Mouse (Mus musculus): ENCODE measurements around the gene March6.

Gene March6

GRCm38 (mm10) chr15:31511406-31511771, 19.5 kb downstream of the March6 start:
- DNase-seq (ENCODE audit: low spot score): no peak

- DNase-seq (ENCODE audit: low spot score): no peak
Measured at GRCm38 (mm10) chr15:31510477-31511405, 20.1 kb downstream of the March6 start.

GRCm38 (mm10) chr15:31505082-31505481, 25.8 kb downstream of the March6 start:
- DNase-seq (ENCODE audit: low spot score): no peak

GRCm38 (mm10) chr15:31503447-31503846, 27.4 kb downstream of the March6 start:
- no peak for DNase-seq (ENCODE audit: low spot score)

GRCm38 (mm10) chr15:31502996-31503395, 27.9 kb downstream of the March6 start:
- no peak for DNase-seq (ENCODE audit: low spot score)

GRCm38 (mm10) chr15:31502313-31502712, 28.5 kb downstream of the March6 start:
- DNase-seq (ENCODE audit: low spot score): no peak

GRCm38 (mm10) chr15:31494803-31495202, 36.0 kb downstream of the March6 start:
- DNase-seq (ENCODE audit: low spot score): no peak

- no peak for DNase-seq (ENCODE audit: low spot score)
Measured at GRCm38 (mm10) chr15:31494310-31494709, 36.5 kb downstream of the March6 start.

GRCm38 (mm10) chr15:31487407-31487806, 43.4 kb downstream of the March6 start:
- DNase-seq (ENCODE audit: low spot score): no peak

GRCm38 (mm10) chr15:31476678-31477077, 54.2 kb downstream of the March6 start:
- no peak for DNase-seq (ENCODE audit: low spot score)

GRCm38 (mm10) chr15:31472645-31473574, 57.9 kb downstream of the March6 start:
- no peak for DNase-seq (ENCODE audit: low spot score)

GRCm38 (mm10) chr15:31471529-31471928, 59.3 kb downstream of the March6 start:
- no peak for DNase-seq (ENCODE audit: low spot score)

- DNase-seq (ENCODE audit: low spot score): no peak
Measured at GRCm38 (mm10) chr15:31469497-31469896, 61.4 kb downstream of the March6 start.

- no peak for DNase-seq (ENCODE audit: low spot score)
Measured at GRCm38 (mm10) chr15:31468806-31469205, 62.0 kb downstream of the March6 start.

GRCm38 (mm10) chr15:31466749-31467148, 64.1 kb downstream of the March6 start:
- DNase-seq (ENCODE audit: low spot score): no peak

GRCm38 (mm10) chr15:31466295-31466694, 64.6 kb downstream of the March6 start:
- DNase-seq (ENCODE audit: low spot score): no peak

GRCm38 (mm10) chr15:31465806-31466205, 65.0 kb downstream of the March6 start:
- DNase-seq (ENCODE audit: low spot score): no peak

- DNase-seq (ENCODE audit: low spot score): no peak
Measured at GRCm38 (mm10) chr15:31460571-31460970, 70.3 kb downstream of the March6 start.

- DNase-seq (ENCODE audit: low spot score): no peak
Measured at GRCm38 (mm10) chr15:31458081-31458480, 72.8 kb downstream of the March6 start.

- DNase-seq (ENCODE audit: low spot score): no peak
Measured at GRCm38 (mm10) chr15:31456381-31456780, 74.5 kb downstream of the March6 start.

- DNase-seq (ENCODE audit: low spot score): no peak
Measured at GRCm38 (mm10) chr15:31454861-31455295, 76.0 kb downstream of the March6 start.

- DNase-seq (ENCODE audit: low spot score): no peak
Measured at GRCm38 (mm10) chr15:31454096-31454860, 76.6 kb downstream of the March6 start.
